In genomic region chr4:106225184-106225862, GRCm38 (mm10) we compare ENCODE assay signal across 8 mouse cellular contexts.
DNase-seq lines count a peak whose midpoint lies in the region; ATAC-seq and TF ChIP-seq lines count a peak whose summit lies in the region.

No protein-coding gene starts in this region.

- no peaks in the 10 kb centered on the region for H3K27me3 ChIP-seq in intestine, embryonic 14.5 days (replicated peaks; ENCODE audit: control insufficient read depth, insufficient read depth, low read length)
- H3K27me3 ChIP-seq in intestine, embryonic 16.5 days (replicated peaks; ENCODE audit: control insufficient read depth, insufficient read depth, low read length): no peaks in the 10 kb centered on the region
- H3K27me3 ChIP-seq in forebrain, postnatal 0 days (ENCODE audit: insufficient read depth, low read length): no peaks in the 10 kb centered on the region
- H3K27me3 ChIP-seq in hindbrain, postnatal 0 days (ENCODE audit: insufficient read depth, low read length): no peaks in the 10 kb centered on the region
- H3K27me3 ChIP-seq in midbrain, embryonic 16.5 days (ENCODE audit: control insufficient read depth, insufficient read depth, low read depth, low read length): no peaks in the 10 kb centered on the region
- H3K27me3 ChIP-seq in stomach, postnatal 0 days (ENCODE audit: control insufficient read depth, insufficient read depth, low read length): no peaks in the 10 kb centered on the region

- no peaks in the 10 kb centered on the region for H3K36me3 ChIP-seq in intestine, embryonic 14.5 days (ENCODE audit: control insufficient read depth, insufficient read depth, low read length)
- no peaks in the 10 kb centered on the region for H3K36me3 ChIP-seq in intestine, embryonic 16.5 days (ENCODE audit: control insufficient read depth, insufficient read depth, low read length)
- no peaks in the 10 kb centered on the region for H3K36me3 ChIP-seq in forebrain, postnatal 0 days (ENCODE audit: insufficient read depth)
- H3K36me3 ChIP-seq in hindbrain, postnatal 0 days (ENCODE audit: insufficient read depth, low read length): no peaks in the 10 kb centered on the region
- H3K36me3 ChIP-seq in midbrain, embryonic 16.5 days (ENCODE audit: control insufficient read depth, insufficient read depth, low read length): no peaks in the 10 kb centered on the region
- no peaks in the 10 kb centered on the region for H3K36me3 ChIP-seq in stomach, postnatal 0 days (ENCODE audit: control insufficient read depth, insufficient read depth, low read length)

- no peaks in the 10 kb centered on the region for H3K4me1 ChIP-seq in intestine, embryonic 14.5 days (replicated peaks; ENCODE audit: control insufficient read depth, insufficient read depth, low read length)
- no peaks in the 10 kb centered on the region for H3K4me1 ChIP-seq in intestine, embryonic 16.5 days (ENCODE audit: control insufficient read depth, insufficient read depth, low read length)
- H3K4me1 ChIP-seq in forebrain, postnatal 0 days (ENCODE audit: insufficient read depth): no peaks in the 10 kb centered on the region
- no peaks in the 10 kb centered on the region for H3K4me1 ChIP-seq in hindbrain, postnatal 0 days (ENCODE audit: insufficient read depth, low read length)
- no peaks in the 10 kb centered on the region for H3K4me1 ChIP-seq in midbrain, embryonic 16.5 days (ENCODE audit: control insufficient read depth, insufficient read depth, low read length)
- H3K4me1 ChIP-seq in stomach, postnatal 0 days (replicated peaks; ENCODE audit: control insufficient read depth, insufficient read depth): no peaks in the 10 kb centered on the region

- H3K9me3 ChIP-seq in intestine, embryonic 14.5 days (ENCODE audit: control insufficient read depth, low read length): no peaks in the 10 kb centered on the region; the same call in 1 of the 2 replicates
- H3K9me3 ChIP-seq in intestine, embryonic 16.5 days (ENCODE audit: control insufficient read depth, low read length): no peaks in the 10 kb centered on the region
- H3K9me3 ChIP-seq in forebrain, postnatal 0 days (ENCODE audit: low read length): no peaks in the 10 kb centered on the region
- H3K9me3 ChIP-seq in hindbrain, postnatal 0 days (ENCODE audit: low read length): no peaks in the 10 kb centered on the region
- no peaks in the 10 kb centered on the region for H3K9me3 ChIP-seq in midbrain, embryonic 16.5 days (replicated peaks; ENCODE audit: control insufficient read depth, low read length, poor library complexity, severe bottlenecking)
- no peaks in the 10 kb centered on the region for H3K9me3 ChIP-seq in stomach, postnatal 0 days (ENCODE audit: control insufficient read depth, low read length)

- H3K4me3 ChIP-seq in intestine, embryonic 14.5 days (ENCODE audit: low read depth, low read length): no peak overlapping the region
- H3K4me3 ChIP-seq in intestine, embryonic 16.5 days (ENCODE audit: low read length): no peak overlapping the region
- H3K4me3 ChIP-seq in forebrain, postnatal 0 days (ENCODE audit: low read depth, low read length): no peak overlapping the region
- no peak overlapping the region for H3K4me3 ChIP-seq in hindbrain, postnatal 0 days (ENCODE audit: low read length)
- no peak overlapping the region for H3K4me3 ChIP-seq in midbrain, embryonic 16.5 days (ENCODE audit: low read depth, low read length)
- no peak overlapping the region for H3K4me3 ChIP-seq in stomach, postnatal 0 days (ENCODE audit: low read depth, low read length)

- WGBS in intestine, embryonic 14.5 days: 53% methylated on average over 12 of the region's 12 CpGs
- 54% methylated on average over 12 of the region's 12 CpGs for WGBS in intestine, embryonic 16.5 days
- WGBS in forebrain, postnatal 0 days: 56% methylated on average over 12 of the region's 12 CpGs
- 54% methylated on average over 12 of the region's 12 CpGs for whole genome bisulfite sequencing in hindbrain, postnatal 0 days
- 54% methylated on average over 12 of the region's 12 CpGs for WGBS in midbrain, embryonic 16.5 days
- 47% methylated on average over 12 of the region's 12 CpGs for WGBS in stomach, postnatal 0 days

- H3K4me2 ChIP-seq in intestine, embryonic 14.5 days (ENCODE audit: low read length): no peak overlapping the region
- no peak overlapping the region for H3K4me2 ChIP-seq in intestine, embryonic 16.5 days (ENCODE audit: low read depth, low read length)
- no peak overlapping the region for H3K4me2 ChIP-seq in forebrain, postnatal 0 days (ENCODE audit: low read depth)
- H3K4me2 ChIP-seq in hindbrain, postnatal 0 days (ENCODE audit: low read depth, low read length): 0 out of 2 replicates have a peak overlapping the region, but pooled peaks have one; percentile 18
- no peak overlapping the region for H3K4me2 ChIP-seq in midbrain, embryonic 16.5 days (ENCODE audit: low read length)
- peak overlapping the region; percentile 41 for H3K4me2 ChIP-seq in stomach, postnatal 0 days (replicated peaks; ENCODE audit: low read depth)

- no peak overlapping the region for H3K27ac ChIP-seq in intestine, embryonic 14.5 days (ENCODE audit: low read depth)
- H3K27ac ChIP-seq in intestine, embryonic 16.5 days (ENCODE audit: low read length): no peak overlapping the region
- no peak overlapping the region for H3K27ac ChIP-seq in forebrain, postnatal 0 days (ENCODE audit: low read depth, low read length)
- H3K27ac ChIP-seq in hindbrain, postnatal 0 days: no peak overlapping the region
- H3K27ac ChIP-seq in midbrain, embryonic 16.5 days (ENCODE audit: low read length): no peak overlapping the region
- no peak overlapping the region for H3K27ac ChIP-seq in stomach, postnatal 0 days (replicated peaks)

- peak; percentile 83 for DNase-seq in intestine, embryonic 14.5 days (ENCODE audit: low spot score)
- peak; percentile 73 for DNase-seq in adrenal gland, postnatal 14 days
- DNase-seq in forebrain, postnatal 0 days: peak; percentile 85
- DNase-seq in hindbrain, postnatal 0 days (ENCODE audit: low spot score): peak; percentile 86
- DNase-seq in liver: peak; percentile 58
- DNase-seq in stomach, postnatal 0 days (ENCODE audit: low spot score): peak; percentile 52

- peak; percentile 89 for TF ChIP-seq CTCF in forebrain, postnatal 0 days (IDR thresholded peaks at IDR 0.05; ENCODE audit: low read depth)
- TF ChIP-seq CTCF in hindbrain, postnatal 0 days (IDR thresholded peaks at IDR 0.05; ENCODE audit: low read depth): peak; percentile 86
- peak; percentile 90 for TF ChIP-seq CTCF in stomach, postnatal 0 days (IDR thresholded peaks at IDR 0.05; ENCODE audit: low read depth)

- H3K9ac ChIP-seq in intestine, embryonic 14.5 days (ENCODE audit: low read length): no peak overlapping the region
- H3K9ac ChIP-seq in intestine, embryonic 16.5 days (ENCODE audit: low read depth, low read length): no peak overlapping the region
- no peak overlapping the region for H3K9ac ChIP-seq in forebrain, postnatal 0 days
- no peak overlapping the region for H3K9ac ChIP-seq in hindbrain, postnatal 0 days (replicated peaks; ENCODE audit: low read length)
- H3K9ac ChIP-seq in midbrain, embryonic 16.5 days (ENCODE audit: low read depth, low read length): no peak overlapping the region
- no peak overlapping the region for H3K9ac ChIP-seq in stomach, postnatal 0 days (ENCODE audit: low read length)

- no peak for ATAC-seq in intestine, embryonic 14.5 days (replicated peaks; ENCODE audit: low FRiP score, low TSS enrichment, low read depth)
- ATAC-seq in intestine, embryonic 16.5 days: no peak
- ATAC-seq in forebrain, postnatal 0 days: peak; percentile 44; the same call in 1 of the 2 replicates
- peak; percentile 50; the same call in 1 of the 2 replicates for ATAC-seq in hindbrain, postnatal 0 days
- ATAC-seq in midbrain, embryonic 16.5 days: peak; percentile 66; the same call in 1 of the 2 replicates
- ATAC-seq in stomach, postnatal 0 days (ENCODE audit: low FRiP score, low TSS enrichment): no peak; the same call in 1 of the 2 replicates

- no peak for TF ChIP-seq EP300 in stomach, postnatal 0 days (optimal IDR thresholded peaks at IDR 0.05)

Comparison
In these comparisons a context has a peak if more than half of its experiments do, and no peak if none do; other contexts are left out.
1. ATAC-seq: peak in forebrain, postnatal 0 days (single experiment), hindbrain, postnatal 0 days (single experiment) and midbrain, embryonic 16.5 days (single experiment); none in intestine, embryonic 14.5 days (single experiment), intestine, embryonic 16.5 days (single experiment) and stomach, postnatal 0 days (single experiment).
2. H3K4me2 ChIP-seq: peak in hindbrain, postnatal 0 days (single experiment) and stomach, postnatal 0 days (single experiment); none in intestine, embryonic 14.5 days (single experiment), intestine, embryonic 16.5 days (single experiment), forebrain, postnatal 0 days (single experiment) and midbrain, embryonic 16.5 days (single experiment).
3. Peak in every context shown above with its lines, with median percentiles within 50 percentile points of each other: DNase-seq and CTCF ChIP-seq.